Mouse (Mus musculus): ENCODE measurements around the gene Vgf. TPM values are rescaled to one million over a fixed set of nuclear protein-coding genes. Genes with fewer than 3 reads are reported as not detected.
A peak's percentile ranks its signal among the peaks of the same experiment; 100 is the strongest.

Gene Vgf
- polyA plus RNA-seq, 1 experiment from 2014 or later = 0.12 TPM

DNA sequence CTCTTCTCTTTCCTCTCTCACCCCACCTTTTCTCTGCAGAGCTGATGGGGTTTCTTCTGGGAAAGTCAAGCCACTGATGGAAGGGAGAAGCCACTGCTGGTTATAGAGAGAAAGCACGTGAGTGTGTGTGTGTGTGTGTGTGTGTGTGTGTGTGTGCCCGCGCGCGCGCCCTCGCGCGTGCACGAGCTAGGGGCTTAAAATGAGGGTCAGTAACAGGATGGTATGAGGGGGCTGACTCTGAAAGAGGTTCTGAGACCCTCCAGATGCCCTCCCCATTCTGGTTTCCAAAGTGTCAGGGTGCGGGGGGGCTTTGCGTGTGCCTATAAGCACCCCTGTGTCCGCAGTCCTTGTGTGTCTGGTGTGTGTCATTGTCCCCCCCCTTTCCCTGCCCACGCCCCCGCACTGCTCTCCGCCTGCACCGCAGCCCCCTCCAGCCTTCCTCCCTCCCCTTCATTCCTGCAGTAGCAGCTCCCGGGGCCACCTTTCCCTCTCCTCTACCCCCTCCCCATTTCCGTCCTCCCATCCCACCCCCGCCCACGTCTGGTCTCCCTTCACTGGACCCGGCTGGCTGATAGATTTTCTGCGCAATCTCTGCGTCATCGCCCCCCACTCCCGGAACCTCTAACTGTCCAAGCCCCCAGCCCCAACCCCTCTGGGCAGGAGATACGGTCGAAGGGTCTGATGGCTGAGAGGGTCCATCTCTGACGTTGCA lies 2.5 kb downstream of the Vgf start:
- Histone ChIP-seq H3K9ac (replicated peaks; ENCODE audit: low read depth) (no peak overlapping the region), H3K27me3 (replicated peaks; ENCODE audit: insufficient read depth, low read length) (peaks cover 45% of the 10 kb centered on the region), H3K4me1 (ENCODE audit: insufficient read depth, low read depth, low read length) (peaks cover 10% of the 10 kb centered on the region), H3K4me3 (ENCODE audit: low read depth, low read length) (no peak overlapping the region), H3K4me2 (replicated peaks; ENCODE audit: low read depth, low read length) (no peak overlapping the region), H3K36me3 (ENCODE audit: insufficient read depth, low read length) (no peaks in the 10 kb centered on the region), H3K9me3 (ENCODE audit: low read length) (no peaks in the 10 kb centered on the region), H3K27ac (ENCODE audit: low read length) (no peak overlapping the region)
- ATAC-seq (no peak), DNase-seq (ENCODE audit: low spot score) (no peak)
- 6% methylated on average over 25 of the region's 29 CpGs for WGBS
- TF ChIP-seq CTCF (IDR thresholded peaks at IDR 0.05) (no peak), EP300 (IDR thresholded peaks at IDR 0.05) (no peak)

DNA sequence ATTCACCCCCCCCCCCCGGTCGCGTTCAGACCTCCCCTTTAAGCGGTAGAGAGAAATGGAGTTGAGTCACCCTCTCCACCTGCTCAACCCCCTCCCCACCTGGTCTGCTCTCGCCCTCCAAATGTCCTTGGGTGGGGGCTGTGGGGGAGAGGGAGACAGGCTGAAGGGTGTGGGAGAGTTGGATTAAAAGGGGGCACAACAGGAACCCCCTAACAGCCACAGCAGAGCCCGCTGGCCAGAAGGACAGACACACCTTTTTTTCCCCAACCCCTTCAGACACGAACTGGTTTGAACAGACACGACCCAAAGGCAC lies 3.0 kb downstream of the Vgf start:
- no peak for ATAC-seq
- H3K4me2 ChIP-seq (replicated peaks; ENCODE audit: low read depth, low read length) = no peak overlapping the region
- no peaks in the 10 kb centered on the region for H3K36me3 ChIP-seq (ENCODE audit: insufficient read depth, low read length)
- H3K9ac ChIP-seq (replicated peaks; ENCODE audit: low read depth) = no peak overlapping the region
- no peak overlapping the region for H3K4me3 ChIP-seq (ENCODE audit: low read depth, low read length)
- H3K27me3 ChIP-seq (replicated peaks; ENCODE audit: insufficient read depth, low read length) = peaks cover 45% of the 10 kb centered on the region
- no peak overlapping the region for H3K27ac ChIP-seq (ENCODE audit: low read length)
- no peaks in the 10 kb centered on the region for H3K9me3 ChIP-seq (ENCODE audit: low read length)
- WGBS = 4% methylated on average over 7 of the region's 8 CpGs
- TF ChIP-seq EP300 (IDR thresholded peaks at IDR 0.05) (no peak), CTCF (IDR thresholded peaks at IDR 0.05) (no peak)
- no peak for DNase-seq (ENCODE audit: low spot score)
- peaks cover 10% of the 10 kb centered on the region for H3K4me1 ChIP-seq (ENCODE audit: insufficient read depth, low read depth, low read length)

DNA sequence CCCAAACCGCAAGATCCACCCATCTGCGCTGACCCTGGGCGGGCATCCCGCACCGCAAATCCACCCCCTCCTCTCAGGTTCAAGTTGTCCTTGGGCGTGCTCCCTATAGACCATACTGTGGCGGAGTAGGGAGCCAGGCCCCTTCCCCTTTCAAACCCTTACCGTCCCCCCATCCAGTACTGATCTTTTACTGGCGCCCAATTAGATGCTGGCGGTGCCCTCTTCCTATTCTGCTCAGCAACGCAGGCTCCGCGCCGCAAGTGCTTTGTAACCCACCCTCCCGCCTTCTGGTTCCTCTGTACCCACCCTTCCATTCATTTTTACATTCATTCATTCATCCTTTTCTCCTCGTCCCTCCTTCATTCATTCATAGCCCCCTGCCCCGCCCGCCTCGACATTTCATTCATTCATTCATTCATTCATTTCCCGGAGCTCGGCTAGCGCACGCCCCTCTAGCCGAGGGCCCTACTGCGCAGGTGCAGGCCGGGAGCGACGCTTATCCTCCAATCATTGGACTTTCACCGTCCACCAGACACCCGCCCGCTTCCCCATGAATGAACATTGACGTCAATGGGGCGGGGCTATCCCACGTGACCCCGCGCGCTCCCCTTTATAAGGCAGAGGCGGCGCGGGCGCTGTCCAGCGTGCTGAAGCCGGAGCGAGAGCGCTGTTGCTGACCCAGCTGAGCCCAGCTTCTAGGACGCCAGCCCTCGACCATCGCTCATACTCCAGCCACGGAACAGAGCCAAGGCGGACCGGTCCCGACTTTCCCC lies 3.6 kb downstream of the Vgf start:
- Histone ChIP-seq H3K4me2 (replicated peaks; ENCODE audit: low read depth, low read length) (peak overlapping the region; percentile 40), H3K9ac (replicated peaks; ENCODE audit: low read depth) (no peak overlapping the region), H3K4me3 (ENCODE audit: low read depth, low read length) (no peak overlapping the region; the same call in 1 of the 2 replicates), H3K27ac (ENCODE audit: low read length) (no peak overlapping the region), H3K27me3 (replicated peaks; ENCODE audit: insufficient read depth, low read length) (peaks cover 45% of the 10 kb centered on the region), H3K4me1 (ENCODE audit: insufficient read depth, low read depth, low read length) (peaks cover 10% of the 10 kb centered on the region), H3K36me3 (ENCODE audit: insufficient read depth, low read length) (no peaks in the 10 kb centered on the region), H3K9me3 (ENCODE audit: low read length) (no peaks in the 10 kb centered on the region)
- no peak for TF ChIP-seq EP300 (IDR thresholded peaks at IDR 0.05)
- peak; percentile 15 for TF ChIP-seq CTCF (IDR thresholded peaks at IDR 0.05)
- peak; percentile 97 for DNase-seq (ENCODE audit: low spot score)
- under 1% methylated on average over 52 of the region's 52 CpGs for WGBS
- peak; percentile 74 for ATAC-seq

DNA sequence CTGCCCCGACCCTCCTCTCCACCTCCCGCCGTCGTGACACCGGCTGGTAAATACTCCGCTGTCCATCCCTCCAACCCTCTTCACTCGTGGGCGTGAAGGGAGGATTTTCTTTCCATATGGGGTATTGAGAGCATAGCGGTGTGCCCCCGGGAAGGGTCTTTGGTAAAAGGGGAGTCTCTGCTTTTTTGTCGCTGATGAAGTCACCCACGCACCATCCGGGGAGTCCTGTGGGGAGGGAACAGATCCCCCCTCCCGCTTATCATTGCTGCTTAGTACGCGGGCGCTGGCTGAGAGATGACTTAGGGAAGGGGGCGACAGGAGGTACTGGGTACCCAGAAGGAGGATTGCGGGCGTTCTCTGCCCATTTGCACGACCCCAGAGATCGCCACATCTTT lies 4.2 kb downstream of the Vgf start:
- TF ChIP-seq CTCF (IDR thresholded peaks at IDR 0.05) (no peak; the same call in 1 of the 2 replicates), EP300 (IDR thresholded peaks at IDR 0.05) (no peak)
- H3K9ac ChIP-seq (replicated peaks; ENCODE audit: low read depth) = no peak overlapping the region

DNA sequence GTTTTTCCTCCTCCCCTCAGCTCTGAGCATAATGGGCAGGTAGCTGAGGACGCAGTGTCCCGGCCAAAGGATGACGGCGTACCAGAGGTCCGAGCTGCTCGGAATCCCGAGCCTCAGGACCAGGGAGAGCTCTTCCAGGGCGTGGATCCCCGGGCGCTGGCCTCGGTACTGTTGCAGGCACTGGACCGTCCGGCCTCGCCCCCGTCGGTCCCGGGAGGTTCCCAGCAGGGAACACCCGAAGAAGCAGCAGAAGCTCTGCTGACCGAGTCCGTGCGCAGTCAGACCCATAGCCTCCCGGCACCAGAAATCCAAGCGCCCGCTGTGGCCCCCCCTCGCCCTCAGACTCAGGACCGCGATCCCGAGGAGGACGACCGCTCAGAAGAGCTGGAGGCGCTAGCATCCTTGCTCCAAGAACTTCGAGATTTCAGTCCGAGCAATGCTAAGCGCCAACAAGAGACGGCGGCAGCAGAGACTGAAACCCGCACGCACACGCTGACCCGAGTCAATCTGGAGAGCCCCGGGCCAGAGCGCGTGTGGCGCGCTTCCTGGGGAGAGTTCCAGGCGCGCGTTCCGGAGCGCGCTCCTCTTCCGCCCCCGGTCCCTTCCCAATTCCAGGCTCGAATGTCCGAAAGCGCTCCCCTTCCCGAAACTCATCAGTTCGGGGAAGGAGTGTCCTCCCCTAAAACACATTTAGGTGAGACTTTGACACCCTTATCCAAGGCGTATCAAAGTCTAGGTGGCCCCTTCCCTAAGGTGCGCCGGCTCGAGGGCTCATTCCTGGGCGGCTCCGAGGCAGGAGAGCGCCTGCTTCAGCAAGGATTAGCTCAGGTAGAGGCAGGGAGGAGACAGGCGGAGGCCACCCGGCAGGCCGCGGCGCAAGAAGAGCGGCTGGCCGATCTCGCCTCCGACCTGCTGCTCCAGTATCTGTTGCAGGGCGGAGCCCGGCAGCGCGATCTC lies 5.2 kb downstream of the Vgf start:
- no peak for TF ChIP-seq CTCF (IDR thresholded peaks at IDR 0.05)
- no peak for TF ChIP-seq EP300 (IDR thresholded peaks at IDR 0.05)
- Histone ChIP-seq H3K9ac (replicated peaks; ENCODE audit: low read depth) (no peak overlapping the region), H3K27me3 (replicated peaks; ENCODE audit: insufficient read depth, low read length) (peaks cover 39% of the 10 kb centered on the region), H3K4me3 (ENCODE audit: low read depth, low read length) (peak overlapping the region; percentile 33), H3K27ac (ENCODE audit: low read length) (no peak overlapping the region), H3K4me2 (replicated peaks; ENCODE audit: low read depth, low read length) (peak overlapping the region; percentile 76), H3K9me3 (ENCODE audit: low read length) (no peaks in the 10 kb centered on the region), H3K36me3 (ENCODE audit: insufficient read depth, low read length) (peaks cover 2% of the 10 kb centered on the region), H3K4me1 (ENCODE audit: insufficient read depth, low read depth, low read length) (peaks cover 10% of the 10 kb centered on the region)
- DNase-seq (ENCODE audit: low spot score) (peak; percentile 52), ATAC-seq (no peak)
- 1% methylated on average over 74 of the region's 78 CpGs for WGBS

More for the DNA sequence above, 4.2 kb downstream of the Vgf start:
- Histone ChIP-seq H3K4me3 (ENCODE audit: low read depth, low read length) (no peak overlapping the region), H3K27me3 (replicated peaks; ENCODE audit: insufficient read depth, low read length) (peaks cover 42% of the 10 kb centered on the region), H3K9me3 (ENCODE audit: low read length) (no peaks in the 10 kb centered on the region), H3K36me3 (ENCODE audit: insufficient read depth, low read length) (no peaks in the 10 kb centered on the region), H3K4me2 (replicated peaks; ENCODE audit: low read depth, low read length) (peak overlapping the region; percentile 40; the same call in 1 of the 2 replicates), H3K27ac (ENCODE audit: low read length) (no peak overlapping the region), H3K4me1 (ENCODE audit: insufficient read depth, low read depth, low read length) (peaks cover 10% of the 10 kb centered on the region)
- DNase-seq (ENCODE audit: low spot score) = no peak
- 15% methylated on average over 22 of the region's 22 CpGs for WGBS
- ATAC-seq = no peak

DNA sequence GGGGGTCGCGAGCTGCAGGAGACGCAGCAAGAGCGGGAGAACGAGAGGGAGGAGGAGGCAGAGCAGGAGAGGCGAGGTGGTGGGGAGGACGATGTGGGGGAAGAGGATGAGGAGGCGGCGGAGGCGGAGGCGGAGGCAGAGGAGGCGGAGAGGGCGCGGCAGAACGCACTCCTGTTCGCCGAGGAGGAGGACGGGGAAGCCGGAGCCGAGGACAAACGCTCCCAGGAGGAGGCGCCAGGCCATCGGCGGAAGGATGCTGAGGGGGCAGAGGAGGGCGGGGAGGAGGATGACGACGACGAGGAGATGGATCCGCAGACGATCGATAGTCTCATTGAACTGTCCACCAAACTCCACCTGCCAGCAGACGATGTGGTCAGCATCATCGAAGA lies 5.8 kb downstream of the Vgf start:
- no peak for DNase-seq (ENCODE audit: low spot score)
- H3K27ac ChIP-seq (ENCODE audit: low read length) = no peak overlapping the region
- no peak for ATAC-seq
- H3K27me3 ChIP-seq (replicated peaks; ENCODE audit: insufficient read depth, low read length) = peaks cover 35% of the 10 kb centered on the region
- WGBS = under 1% methylated on average over 31 of the region's 33 CpGs
- peak overlapping the region; percentile 76 for H3K4me2 ChIP-seq (replicated peaks; ENCODE audit: low read depth, low read length)
- TF ChIP-seq EP300 (IDR thresholded peaks at IDR 0.05) = no peak
- TF ChIP-seq CTCF (IDR thresholded peaks at IDR 0.05) = peak; percentile 32; the same call in 1 of the 2 replicates
- H3K4me3 ChIP-seq (ENCODE audit: low read depth, low read length) = peak overlapping the region; percentile 33
- H3K36me3 ChIP-seq (ENCODE audit: insufficient read depth, low read length) = peaks cover 8% of the 10 kb centered on the region
- peaks cover 10% of the 10 kb centered on the region for H3K4me1 ChIP-seq (ENCODE audit: insufficient read depth, low read depth, low read length)
- no peaks in the 10 kb centered on the region for H3K9me3 ChIP-seq (ENCODE audit: low read length)
- no peak overlapping the region for H3K9ac ChIP-seq (replicated peaks; ENCODE audit: low read depth)

Data from lung, postnatal 0 days (tissue).